ENCODE assay signal across 8 mouse cellular contexts in the genomic region with DNA sequence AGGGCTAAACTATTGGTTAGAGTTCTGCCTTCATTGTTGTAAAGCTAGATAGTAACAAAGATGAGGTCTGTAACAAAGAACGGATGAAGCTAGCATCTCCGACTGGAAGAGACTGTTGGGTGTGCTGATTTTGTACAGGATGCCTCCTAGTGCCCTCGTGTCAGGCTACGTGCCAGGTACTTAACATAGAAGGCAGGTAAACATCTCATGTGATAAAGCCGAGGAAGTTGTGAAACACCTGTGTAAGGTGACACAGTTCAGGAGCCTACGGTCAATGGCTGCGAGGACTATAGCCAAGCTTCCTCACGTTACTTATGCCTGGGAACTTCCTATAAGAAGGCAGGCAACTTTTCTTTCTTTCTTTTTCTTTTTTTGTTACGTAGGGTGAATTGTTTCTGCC. TPM values are rescaled to one million over a fixed set of nuclear protein-coding genes. Genes with fewer than 3 reads are reported as not detected.
DNase-seq lines count a peak whose midpoint lies in the region; ATAC-seq and TF ChIP-seq lines count a peak whose summit lies in the region.

A gene (plus strand): TSS at position 49 of the 400 bp plus-strand sequence.

- H3K4me1 ChIP-seq in testis, adult 2 months (ENCODE audit: control insufficient read depth, insufficient read depth, low read length): peaks cover 14% of the 10 kb centered on the region
- peaks cover 2% of the 10 kb centered on the region; the same call in 1 of the 2 replicates for H3K4me1 ChIP-seq in forebrain, embryonic 11.5 days (replicated peaks; ENCODE audit: control insufficient read depth, insufficient read depth, low read length)
- H3K4me1 ChIP-seq in limb, embryonic 11.5 days (ENCODE audit: control insufficient read depth, insufficient read depth, low read length): peaks cover 17% of the 10 kb centered on the region
- H3K4me1 ChIP-seq in midbrain, embryonic 16.5 days (ENCODE audit: control insufficient read depth, insufficient read depth, low read length): peaks cover 26% of the 10 kb centered on the region

- intact Hi-C loops in heart, postnatal 36 days (cut with DNase I): loop anchor here (2.0 to 10.0 kb wide), 4 partner anchors 18 to 190 kb away; no protein-coding TSS in a partner anchor

- H3K4me3 ChIP-seq in testis, adult 2 months (ENCODE audit: control insufficient read depth, low read depth, low read length): peak within 1 kb of the TSS; percentile 87
- peak within 1 kb of the TSS; percentile 91 for H3K4me3 ChIP-seq in forebrain, embryonic 11.5 days (ENCODE audit: low read depth, low read length)
- peak within 1 kb of the TSS; percentile 93 for H3K4me3 ChIP-seq in limb, embryonic 11.5 days (ENCODE audit: low read depth, low read length)
- peak within 1 kb of the TSS; percentile 100 for H3K4me3 ChIP-seq in midbrain, embryonic 16.5 days (ENCODE audit: low read depth, low read length)

- H3K36me3 ChIP-seq in testis, adult 2 months (ENCODE audit: control insufficient read depth, insufficient read depth, low read length): no peaks in the 10 kb centered on the region
- no peaks in the 10 kb centered on the region for H3K36me3 ChIP-seq in forebrain, embryonic 11.5 days (ENCODE audit: control insufficient read depth, insufficient read depth, low read length)
- H3K36me3 ChIP-seq in limb, embryonic 11.5 days (ENCODE audit: control insufficient read depth, insufficient read depth, low read length): no peaks in the 10 kb centered on the region
- H3K36me3 ChIP-seq in midbrain, embryonic 16.5 days (ENCODE audit: control insufficient read depth, insufficient read depth, low read length): no peaks in the 10 kb centered on the region

- no peak for ATAC-seq in forebrain, embryonic 11.5 days (replicated peaks; ENCODE audit: low FRiP score)
- ATAC-seq in limb, embryonic 11.5 days (ENCODE audit: insufficient number of reproducible peaks, low FRiP score, low TSS enrichment, low read depth): no peak
- ATAC-seq in midbrain, embryonic 16.5 days: no peak

- no peaks in the 10 kb centered on the region for H3K27me3 ChIP-seq in testis, adult 2 months (ENCODE audit: control insufficient read depth, insufficient read depth, low read length)
- peaks cover 2% of the 10 kb centered on the region; the same call in 1 of the 2 replicates for H3K27me3 ChIP-seq in forebrain, embryonic 11.5 days (ENCODE audit: control insufficient read depth, insufficient read depth, low read length)
- H3K27me3 ChIP-seq in limb, embryonic 11.5 days (ENCODE audit: control insufficient read depth, insufficient read depth, low read length): no peaks in the 10 kb centered on the region
- no peaks in the 10 kb centered on the region for H3K27me3 ChIP-seq in midbrain, embryonic 16.5 days (ENCODE audit: control insufficient read depth, insufficient read depth, low read depth, low read length)

- DNase-seq in testis, postnatal 10 days (ENCODE audit: low spot score): no peak
- no peak for DNase-seq in forebrain, embryonic 11.5 days (ENCODE audit: low spot score)
- DNase-seq in heart, postnatal 36 days: no peak
- DNase-seq in limb, embryonic 11.5 days (ENCODE audit: low spot score): no peak
- no peak for DNase-seq in T-cell, adult 2 months (ENCODE audit: low spot score)
- no peak for DNase-seq in frontal cortex, postnatal 10 days (ENCODE audit: low spot score in 2 of 2)

- peak within 1 kb of the TSS; percentile 36; the same call in 1 of the 2 replicates for H3K27ac ChIP-seq in testis, adult 2 months (ENCODE audit: control insufficient read depth, insufficient read depth, low read depth, low read length)
- H3K27ac ChIP-seq in forebrain, embryonic 11.5 days (ENCODE audit: low read depth, low read length): no peak within 1 kb of the TSS
- peak within 1 kb of the TSS; percentile 97 for H3K27ac ChIP-seq in limb, embryonic 11.5 days (replicated peaks; ENCODE audit: low read depth, low read length)
- peak within 1 kb of the TSS; percentile 91 for H3K27ac ChIP-seq in midbrain, embryonic 16.5 days (ENCODE audit: low read length)

- peak within 1 kb of the TSS; percentile 94 for H3K9ac ChIP-seq in forebrain, embryonic 11.5 days (ENCODE audit: low read length)
- H3K9ac ChIP-seq in limb, embryonic 11.5 days (ENCODE audit: low read length): peak within 1 kb of the TSS; percentile 97
- peak within 1 kb of the TSS; percentile 98 for H3K9ac ChIP-seq in midbrain, embryonic 16.5 days (ENCODE audit: low read depth, low read length)

- WGBS in forebrain, embryonic 11.5 days: 14% methylated on average over 9 of the region's 9 CpGs
- WGBS in limb, embryonic 11.5 days: 13% methylated on average over 9 of the region's 9 CpGs
- 25% methylated on average over 9 of the region's 9 CpGs for WGBS in midbrain, embryonic 16.5 days

- peak within 1 kb of the TSS; percentile 93 for H3K4me2 ChIP-seq in forebrain, embryonic 11.5 days (ENCODE audit: low read depth, low read length, severe bottlenecking)
- peak within 1 kb of the TSS; percentile 84 for H3K4me2 ChIP-seq in limb, embryonic 11.5 days (ENCODE audit: low read depth, severe bottlenecking)
- H3K4me2 ChIP-seq in midbrain, embryonic 16.5 days (ENCODE audit: low read length): peak within 1 kb of the TSS; percentile 90

- no peak for TF ChIP-seq CTCF in testis, adult 2 months (IDR thresholded peaks at IDR 0.05; ENCODE audit: control insufficient read depth, insufficient read depth, insufficient replicate concordance, low read depth, low read length)

- no peak for TF ChIP-seq POLR2A in testis, adult 2 months (IDR thresholded peaks at IDR 0.05; ENCODE audit: control insufficient read depth, low read depth, low read length)

- H3K9me3 ChIP-seq in forebrain, embryonic 11.5 days (ENCODE audit: control insufficient read depth, low read length): no peaks in the 10 kb centered on the region
- H3K9me3 ChIP-seq in limb, embryonic 11.5 days (ENCODE audit: control insufficient read depth, low read length): no peaks in the 10 kb centered on the region
- H3K9me3 ChIP-seq in midbrain, embryonic 16.5 days (replicated peaks; ENCODE audit: control insufficient read depth, low read length, poor library complexity, severe bottlenecking): no peaks in the 10 kb centered on the region

RNA-seq across cellular contexts. Expression of the gene that starts here (rescaled TPM):
- 30.7 and 30.9 TPM in 2 replicates for polyA plus RNA-seq in testis, adult 2 months (2012; rRNA removed)
- 37.8 and 38.6 TPM in 2 replicates for polyA plus RNA-seq in forebrain, embryonic 11.5 days (2014; fragmentation: Nextera tagmentation; extraction: Ambion mirVana)
- 10 to 100 TPM; 13.6 to 15.3 TPM for total RNA-seq in heart, postnatal 36 days (2021)
- 53.2 and 56.7 TPM in 2 replicates for polyA plus RNA-seq in limb, embryonic 11.5 days (2014; fragmentation: Nextera tagmentation; extraction: Ambion mirVana)
- 32.1 and 32.3 TPM in 2 replicates for polyA plus RNA-seq in midbrain, embryonic 16.5 days (2015; fragmentation: Nextera tagmentation; extraction: Ambion mirVana)
